Mouse (Mus musculus) limb, embryonic 13.5 days (tissue): Measurements from ENCODE around the gene Nr2f1. TPM values are rescaled to one million over a fixed set of nuclear protein-coding genes. Genes with fewer than 3 reads are reported as not detected.
"Not testable (repeated sequence)": the region's sequence is repeated elsewhere in the genome, so short reads cannot be mapped to it uniquely, and the experiment has no call there.

Experiments
- ATAC-seq: fragments of 200-750 bp; cut with Nextera tagmentation; 2 replicates; pipeline ENCODE4 v1.8.0; 2017; ENCODE audit warnings: low read depth, moderate number of reproducible peaks, moderate TSS enrichment; ENCODE audit not compliant: low FRiP score
- H3K27ac ChIP-seq: fragments of 300-500 bp; sonication (generic); 2 replicates; pipeline ENCODE4 v1.5.1; 2015; ENCODE audit warnings: inconsistent platforms, mild to moderate bottlenecking, moderate library complexity
- H3K27me3 ChIP-seq: fragments of 300-500 bp; sonication (generic); 2 replicates; pipeline ENCODE4 v1.6.1; 2015; ENCODE audit warnings: mild to moderate bottlenecking, inconsistent platforms
- H3K36me3 ChIP-seq: fragments of 300-500 bp; sonication (generic); 2 replicates; pipeline ENCODE4 v1.6.1; 2015; ENCODE audit warnings: inconsistent platforms, mild to moderate bottlenecking, moderate library complexity
- H3K4me1 ChIP-seq: fragments of 300-500 bp; sonication (generic); 2 replicates; pipeline ENCODE4 v1.6.1; 2015; ENCODE audit warnings: inconsistent platforms
- H3K4me2 ChIP-seq: fragments of 300-500 bp; sonication (generic); replicated peaks from 2 replicates; pipeline ENCODE4 v1.6.1; 2015; ENCODE audit warnings: inconsistent platforms, mild to moderate bottlenecking, moderate library complexity
- H3K4me3 ChIP-seq: fragments of 300-500 bp; sonication (generic); 2 replicates; pipeline ENCODE4 v1.5.1; 2015; ENCODE audit warnings: moderate library complexity, mild to moderate bottlenecking, inconsistent platforms
- H3K9ac ChIP-seq: fragments of 300-500 bp; sonication (generic); 2 replicates; pipeline ENCODE4 v1.6.1; 2015; ENCODE audit warnings: mild to moderate bottlenecking, inconsistent platforms
- H3K9me3 ChIP-seq: fragments of 300-500 bp; sonication (generic); 2 replicates; pipeline ENCODE4 v1.6.1; 2016; ENCODE audit warnings: inconsistent platforms
- WGBS: fragments of 180-500 bp; shearing (Covaris S2); methylation state at CpG from one replicate; pipeline ENCODE4 v1.1.7; 2015; 5-methylcytosine and 5-hydroxymethylcytosine counted together
- polyA plus RNA-seq: library from polyadenylated mRNA; unstranded; fragments of >200 nt; fragmentation: Nextera tagmentation; extraction: Ambion mirVana; gene quantifications from 2 replicates; pipeline ENCODE4 v1.2.1, GENCODE M21; 2015

The Nr2f1 gene
- polyA plus RNA-seq = 3.0 and 3.1 TPM in 2 replicates

GRCm38 (mm10) chr13:78199642-78200160 lies at the start of gene Nr2f1:
Gene Nr2f1, minus strand, starts transcription at chr13:78199757.
- Histone ChIP-seq H3K27ac (peak within 1 kb of the TSS; percentile 67), H3K9me3 (no peaks in the 10 kb centered on the region), H3K4me3 (peak within 1 kb of the TSS; percentile 66), H3K4me1 (peaks cover 46% of the 10 kb centered on the region), H3K36me3 (no peaks in the 10 kb centered on the region), H3K4me2 (peak within 1 kb of the TSS; percentile 97), H3K9ac (peak within 1 kb of the TSS; percentile 79), H3K27me3 (peaks cover 64% of the 10 kb centered on the region)
- ATAC-seq = no peak
- WGBS = 0% methylated on average over 14 of the region's 14 CpGs

- no peak overlapping the region for H3K27ac ChIP-seq
- H3K4me3 ChIP-seq = no peak overlapping the region
- no peak for ATAC-seq
- no peaks in the 10 kb centered on the region for H3K27me3 ChIP-seq
- no peaks in the 10 kb centered on the region for H3K4me1 ChIP-seq
- H3K4me2 ChIP-seq = no peak overlapping the region
- 86% methylated on average over 3 of the region's 3 CpGs for WGBS
- H3K9ac ChIP-seq = no peak overlapping the region
- H3K9me3 ChIP-seq = no peaks in the 10 kb centered on the region
- no peaks in the 10 kb centered on the region for H3K36me3 ChIP-seq
Measured at GRCm38 (mm10) chr13:78221680-78222079, 22.1 kb upstream of the Nr2f1 start.

GRCm38 (mm10) chr13:78220238-78220637 lies 20.7 kb upstream of the Nr2f1 start:
- not testable (repeated sequence) for H3K4me3 ChIP-seq, ATAC-seq, H3K4me1 ChIP-seq, H3K9me3 ChIP-seq, H3K9ac ChIP-seq, H3K27ac ChIP-seq, H3K27me3 ChIP-seq, H3K4me2 ChIP-seq, H3K36me3 ChIP-seq
- 91% methylated on average over 6 of the region's 6 CpGs for WGBS

GRCm38 (mm10) chr13:78215223-78215622 lies 15.7 kb upstream of the Nr2f1 start:
- Histone ChIP-seq H3K9ac (no peak overlapping the region), H3K36me3 (no peaks in the 10 kb centered on the region), H3K4me2 (no peak overlapping the region), H3K27ac (no peak overlapping the region), H3K27me3 (peaks cover 37% of the 10 kb centered on the region), H3K9me3 (no peaks in the 10 kb centered on the region), H3K4me1 (peaks cover 7% of the 10 kb centered on the region), H3K4me3 (no peak overlapping the region)
- 51% methylated on average over 2 of the region's 2 CpGs for WGBS
- no peak for ATAC-seq

GRCm38 (mm10) chr13:78213155-78213554 lies 13.6 kb upstream of the Nr2f1 start:
- 18% methylated on average over 2 of the region's 2 CpGs for WGBS
- no peak overlapping the region for H3K9ac ChIP-seq
- peaks cover 16% of the 10 kb centered on the region for H3K4me1 ChIP-seq
- 0 out of 2 replicates have a peak, but pooled peaks have one; percentile 10 for ATAC-seq
- H3K9me3 ChIP-seq = no peaks in the 10 kb centered on the region
- peaks cover 57% of the 10 kb centered on the region for H3K27me3 ChIP-seq
- H3K4me3 ChIP-seq = no peak overlapping the region
- H3K27ac ChIP-seq = no peak overlapping the region
- H3K4me2 ChIP-seq = no peak overlapping the region
- H3K36me3 ChIP-seq = no peaks in the 10 kb centered on the region

- ATAC-seq = no peak
- H3K9ac ChIP-seq = no peak overlapping the region
- H3K27me3 ChIP-seq = peaks cover 66% of the 10 kb centered on the region
- peaks cover 16% of the 10 kb centered on the region for H3K4me1 ChIP-seq
- no peak overlapping the region for H3K4me3 ChIP-seq
- H3K36me3 ChIP-seq = no peaks in the 10 kb centered on the region
- H3K27ac ChIP-seq = no peak overlapping the region
- no peaks in the 10 kb centered on the region for H3K9me3 ChIP-seq
- WGBS = 19% methylated on average over 15 of the region's 15 CpGs
- H3K4me2 ChIP-seq = no peak overlapping the region
Measured at GRCm38 (mm10) chr13:78212111-78212510, 12.6 kb upstream of the Nr2f1 start.

- Histone ChIP-seq H3K4me3 (no peak overlapping the region), H3K36me3 (no peaks in the 10 kb centered on the region), H3K4me1 (peaks cover 16% of the 10 kb centered on the region), H3K9ac (no peak overlapping the region), H3K9me3 (no peaks in the 10 kb centered on the region), H3K27ac (no peak overlapping the region), H3K27me3 (peaks cover 71% of the 10 kb centered on the region), H3K4me2 (no peak overlapping the region)
- no peak for ATAC-seq
- WGBS = 14% methylated on average over 14 of the region's 14 CpGs
Measured at GRCm38 (mm10) chr13:78211231-78212010, 11.9 kb upstream of the Nr2f1 start.

GRCm38 (mm10) chr13:78210748-78211089 lies 11.2 kb upstream of the Nr2f1 start:
- Histone ChIP-seq H3K9ac (peak overlapping the region; percentile 9; the same call in 1 of the 2 replicates), H3K4me3 (peak overlapping the region; percentile 36), H3K27ac (no peak overlapping the region), H3K4me1 (peaks cover 16% of the 10 kb centered on the region), H3K9me3 (no peaks in the 10 kb centered on the region), H3K4me2 (peak overlapping the region; percentile 70), H3K36me3 (no peaks in the 10 kb centered on the region), H3K27me3 (peaks cover 77% of the 10 kb centered on the region)
- 3% methylated on average over 13 of the region's 13 CpGs for WGBS
- no peak for ATAC-seq

GRCm38 (mm10) chr13:78210029-78210747 lies 10.6 kb upstream of the Nr2f1 start:
- Histone ChIP-seq H3K4me3 (peak overlapping the region; percentile 36), H3K4me1 (peaks cover 16% of the 10 kb centered on the region), H3K9ac (peak overlapping the region; percentile 35; the same call in 1 of the 2 replicates), H3K9me3 (no peaks in the 10 kb centered on the region), H3K27ac (no peak overlapping the region), H3K4me2 (peak overlapping the region; percentile 70), H3K27me3 (peaks cover 82% of the 10 kb centered on the region), H3K36me3 (no peaks in the 10 kb centered on the region)
- under 1% methylated on average over 38 of the region's 38 CpGs for WGBS
- ATAC-seq = no peak; the same call in 1 of the 2 replicates

- H3K27ac ChIP-seq = no peak overlapping the region
- no peaks in the 10 kb centered on the region for H3K9me3 ChIP-seq
- peaks cover 16% of the 10 kb centered on the region for H3K4me1 ChIP-seq
- H3K4me2 ChIP-seq = peak overlapping the region; percentile 70
- no peak for ATAC-seq
- peaks cover 88% of the 10 kb centered on the region for H3K27me3 ChIP-seq
- 4% methylated on average over 12 of the region's 12 CpGs for WGBS
- H3K9ac ChIP-seq = peak overlapping the region; percentile 35; the same call in 1 of the 2 replicates
- no peaks in the 10 kb centered on the region for H3K36me3 ChIP-seq
- peak overlapping the region; percentile 36 for H3K4me3 ChIP-seq
Measured at GRCm38 (mm10) chr13:78209611-78210028, 10.1 kb upstream of the Nr2f1 start.

- WGBS = 8% methylated on average over 14 of the region's 14 CpGs
- Histone ChIP-seq H3K4me3 (no peak overlapping the region), H3K4me2 (peak overlapping the region; percentile 70), H3K27me3 (peaks cover 94% of the 10 kb centered on the region), H3K4me1 (peaks cover 17% of the 10 kb centered on the region), H3K27ac (no peak overlapping the region), H3K9ac (no peak overlapping the region), H3K9me3 (no peaks in the 10 kb centered on the region), H3K36me3 (no peaks in the 10 kb centered on the region)
- no peak for ATAC-seq
Measured at GRCm38 (mm10) chr13:78208689-78209410, 9.3 kb upstream of the Nr2f1 start.
